Mouse (Mus musculus) hindbrain, embryonic 10.5 days (tissue): ENCODE measurements at regions not wholly inside any gene's neighbourhood (a gene's known extent, or its start where the extent isn't known, plus 50 kb on each side); places are given as distances from the start of the nearest gene placed in this dataset.

ENCODE experiments used
- DNase-seq: peaks from one replicate; pipeline ENCODE4 v3.0.0-alpha.2; 2017; ENCODE audit warnings: low spot score
- H3K27ac ChIP-seq: fragments of 300-500 bp; sonication (generic); 2 replicates; pipeline ENCODE4 v1.5.1; 2016; ENCODE audit warnings: mild to moderate bottlenecking, moderate library complexity
- H3K27me3 ChIP-seq: fragments of 300-500 bp; sonication (generic); 2 replicates; pipeline ENCODE4 v1.6.1; 2016; ENCODE audit warnings: mild to moderate bottlenecking; ENCODE audit not compliant: poor library complexity, insufficient read depth, severe bottlenecking
- H3K36me3 ChIP-seq: fragments of 300-500 bp; sonication (generic); 2 replicates; pipeline ENCODE4 v1.6.1; 2016; ENCODE audit warnings: mild to moderate bottlenecking, moderate library complexity
- H3K4me1 ChIP-seq: fragments of 300-500 bp; sonication (generic); replicated peaks from 2 replicates; pipeline ENCODE4 v1.6.1; 2016; ENCODE audit warnings: mild to moderate bottlenecking
- H3K4me3 ChIP-seq: fragments of 300-500 bp; sonication (generic); 2 replicates; pipeline ENCODE4 v1.5.1; 2016; ENCODE audit warnings: mild to moderate bottlenecking, moderate library complexity
- H3K9me3 ChIP-seq: fragments of 300-500 bp; sonication (generic); 2 replicates; pipeline ENCODE4 v1.6.1; 2016; ENCODE audit warnings: mild to moderate bottlenecking, moderate library complexity
- WGBS: fragments of 180-500 bp; shearing (Covaris S2); methylation state at CpG from one replicate; pipeline ENCODE4 v1.1.7; 2016; 5-methylcytosine and 5-hydroxymethylcytosine counted together

DNA sequence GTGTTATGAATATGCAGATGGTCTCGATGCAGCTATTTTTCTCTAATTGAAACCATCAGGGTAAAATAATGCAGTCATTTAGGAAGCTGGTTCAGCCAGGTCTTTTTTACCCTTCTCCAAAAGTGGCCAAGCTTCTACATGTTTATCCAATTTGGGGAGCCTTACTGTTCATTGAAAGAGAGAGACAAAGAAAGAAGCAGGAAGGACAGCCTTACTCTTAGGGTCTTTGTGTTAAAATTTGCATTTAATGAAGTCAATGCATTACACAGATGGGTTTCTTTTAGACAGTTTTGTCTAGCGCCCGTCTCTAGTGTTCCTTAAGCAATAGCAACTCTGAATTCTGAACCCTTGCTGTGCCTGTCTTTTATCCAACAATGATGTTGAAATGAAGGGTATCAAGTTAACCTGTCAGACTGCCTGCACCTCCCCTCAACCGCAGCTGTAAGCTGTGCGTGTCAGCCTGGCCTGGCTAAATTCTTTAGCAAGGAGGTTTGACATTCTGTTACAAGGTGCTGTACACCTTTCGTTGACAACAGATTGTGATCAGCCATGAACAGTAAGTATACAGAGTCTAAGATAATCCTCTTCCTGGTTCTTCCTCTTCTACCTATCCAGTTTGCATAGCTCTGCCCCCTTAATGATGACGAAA, 91.3 kb upstream of the Ddit4l start:
- peaks cover 16% of the 10 kb centered on the region for H3K4me1 ChIP-seq
- H3K36me3 ChIP-seq, result no peaks in the 10 kb centered on the region
- 37% methylated on average over 7 of the region's 7 CpGs for WGBS
- DNase-seq, result no peak
- peaks cover 10% of the 10 kb centered on the region; the same call in 1 of the 2 replicates for H3K27me3 ChIP-seq
- H3K27ac ChIP-seq, result peak overlapping the region; percentile 29; the same call in 1 of the 2 replicates
- no peaks in the 10 kb centered on the region for H3K9me3 ChIP-seq
- no peak overlapping the region for H3K4me3 ChIP-seq

DNA sequence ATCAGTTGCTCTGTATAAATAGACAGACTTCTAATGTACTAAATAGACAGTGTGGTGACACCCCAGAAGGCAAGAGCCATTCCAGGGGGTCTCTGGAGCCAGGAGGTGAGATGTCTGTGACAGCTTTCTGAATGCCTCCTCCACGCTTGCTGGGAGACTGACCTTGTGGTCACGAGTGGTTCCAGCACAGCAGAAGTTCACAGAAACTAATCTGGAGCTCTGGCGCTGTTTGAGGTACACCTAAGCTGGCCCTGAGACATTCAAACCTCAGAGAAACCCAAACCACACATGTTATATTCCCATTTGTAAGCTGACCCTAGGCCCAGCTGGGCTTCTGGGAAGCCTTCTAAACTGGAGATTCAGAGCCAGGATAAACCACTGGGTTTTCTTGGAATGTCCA, 79.7 kb upstream of the Ddit4l start:
- DNase-seq, result no peak
- 86% methylated on average over 3 of the region's 3 CpGs for WGBS
- Histone ChIP-seq H3K36me3 (no peaks in the 10 kb centered on the region), H3K27ac (no peak overlapping the region), H3K27me3 (peaks cover 53% of the 10 kb centered on the region), H3K4me3 (no peak overlapping the region), H3K9me3 (no peaks in the 10 kb centered on the region), H3K4me1 (no peaks in the 10 kb centered on the region)

DNA sequence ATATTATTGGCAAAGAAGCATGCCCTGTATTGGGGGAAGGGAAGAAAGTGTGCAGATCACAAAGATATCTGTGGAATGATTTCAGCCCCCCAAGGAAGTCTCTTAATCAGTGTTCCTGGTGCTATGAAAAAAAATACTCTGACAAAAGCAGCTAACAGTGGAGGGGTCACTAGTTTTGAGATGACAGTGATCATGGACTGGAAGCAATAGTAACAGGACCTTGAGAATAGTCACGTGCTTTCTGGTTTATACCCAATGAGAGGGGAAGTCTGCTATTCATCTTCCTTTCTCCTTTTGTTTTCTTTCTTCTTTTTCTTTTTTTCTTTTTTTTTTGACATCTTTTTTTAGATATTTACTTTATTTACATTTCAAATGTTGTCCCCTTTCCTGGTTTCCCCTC, 79.1 kb upstream of the Ddit4l start:
- Histone ChIP-seq H3K4me1 (peaks cover 5% of the 10 kb centered on the region; the same call in 1 of the 2 replicates), H3K27ac (no peak overlapping the region), H3K4me3 (no peak overlapping the region), H3K27me3 (peaks cover 59% of the 10 kb centered on the region), H3K36me3 (no peaks in the 10 kb centered on the region), H3K9me3 (no peaks in the 10 kb centered on the region)
- WGBS, result 78% methylated on average over 1 of the region's 1 CpGs
- DNase-seq, result no peak

DNA sequence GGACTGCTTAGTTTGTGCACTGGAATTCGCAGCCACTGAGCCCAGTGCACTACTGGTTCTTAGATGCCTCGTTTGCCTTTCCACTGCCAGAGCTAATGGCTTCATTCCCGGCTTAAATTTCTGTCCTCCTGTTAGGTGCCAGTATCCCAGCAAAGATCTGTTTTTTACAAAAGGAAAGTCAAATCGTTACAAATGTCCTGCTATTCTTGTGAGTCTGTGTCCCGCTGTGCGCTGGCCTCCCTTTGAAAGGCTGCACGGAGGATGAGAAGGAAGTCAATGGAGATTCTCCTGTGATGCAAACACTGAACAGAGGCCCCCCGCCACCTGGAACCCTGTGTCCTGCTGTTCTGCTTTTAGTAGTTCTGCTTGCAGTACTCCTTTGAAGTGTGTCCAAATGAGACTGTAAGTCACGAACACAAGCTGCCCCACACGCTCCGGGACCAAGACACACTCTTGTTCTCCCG, 74.0 kb upstream of the Ddit4l start:
- Histone ChIP-seq H3K4me1 (peaks cover 16% of the 10 kb centered on the region), H3K4me3 (peak overlapping the region; percentile 40), H3K9me3 (no peaks in the 10 kb centered on the region), H3K27ac (peak overlapping the region; percentile 3; the same call in 1 of the 2 replicates), H3K27me3 (peaks cover 92% of the 10 kb centered on the region), H3K36me3 (no peaks in the 10 kb centered on the region)
- peak; percentile 72 for DNase-seq
- 2% methylated on average over 12 of the region's 12 CpGs for WGBS

DNA sequence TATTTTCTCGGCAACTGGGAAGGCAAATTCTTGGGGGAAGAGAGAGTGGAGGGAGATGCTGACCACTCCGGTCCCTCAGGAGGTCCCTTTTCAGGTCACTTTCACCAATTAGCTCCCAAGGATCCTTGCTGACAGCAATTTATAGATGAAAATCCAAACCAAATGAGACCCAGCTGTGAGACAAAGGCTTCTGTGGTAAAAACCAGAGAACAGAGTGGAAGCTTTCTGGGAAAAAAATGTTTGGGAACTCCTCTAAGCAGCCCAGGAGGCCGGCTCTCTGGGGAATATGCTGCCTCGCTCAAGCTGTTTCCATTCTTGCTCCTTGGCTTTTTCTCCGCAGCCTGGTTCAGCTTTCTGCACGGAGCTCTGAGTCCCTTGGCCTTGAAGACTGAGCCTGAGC, 73.5 kb upstream of the Ddit4l start:
- under 1% methylated on average over 6 of the region's 6 CpGs for WGBS
- peaks cover 16% of the 10 kb centered on the region for H3K4me1 ChIP-seq
- no peak overlapping the region; the same call in 1 of the 2 replicates for H3K27ac ChIP-seq
- peak overlapping the region; percentile 40 for H3K4me3 ChIP-seq
- peaks cover 88% of the 10 kb centered on the region for H3K27me3 ChIP-seq
- H3K9me3 ChIP-seq, result no peaks in the 10 kb centered on the region
- H3K36me3 ChIP-seq, result no peaks in the 10 kb centered on the region
- DNase-seq, result peak; percentile 50

DNA sequence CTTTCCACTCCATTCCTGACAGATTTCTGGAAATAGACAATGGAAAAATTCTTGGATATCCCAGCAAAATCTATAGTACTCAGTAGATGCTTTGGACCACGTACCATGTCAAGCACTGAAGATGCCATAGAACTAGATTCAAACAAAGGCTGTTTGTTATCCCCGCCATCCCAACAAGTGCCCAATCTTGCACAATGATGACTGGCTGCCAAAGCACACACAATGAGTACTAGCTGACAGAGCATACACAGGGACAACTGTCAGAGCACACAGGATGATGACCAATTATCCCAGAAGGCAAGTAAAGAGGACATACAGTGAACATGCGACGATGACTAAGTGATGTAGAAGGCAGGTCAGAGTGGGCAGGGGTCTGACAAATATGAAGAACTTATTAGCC, 70.7 kb upstream of the Ddit4l start:
- Histone ChIP-seq H3K9me3 (no peaks in the 10 kb centered on the region), H3K4me3 (no peak overlapping the region), H3K27me3 (peaks cover 73% of the 10 kb centered on the region), H3K4me1 (peaks cover 16% of the 10 kb centered on the region), H3K27ac (no peak overlapping the region), H3K36me3 (no peaks in the 10 kb centered on the region)
- DNase-seq, result no peak
- WGBS, result 93% methylated on average over 4 of the region's 4 CpGs

DNA sequence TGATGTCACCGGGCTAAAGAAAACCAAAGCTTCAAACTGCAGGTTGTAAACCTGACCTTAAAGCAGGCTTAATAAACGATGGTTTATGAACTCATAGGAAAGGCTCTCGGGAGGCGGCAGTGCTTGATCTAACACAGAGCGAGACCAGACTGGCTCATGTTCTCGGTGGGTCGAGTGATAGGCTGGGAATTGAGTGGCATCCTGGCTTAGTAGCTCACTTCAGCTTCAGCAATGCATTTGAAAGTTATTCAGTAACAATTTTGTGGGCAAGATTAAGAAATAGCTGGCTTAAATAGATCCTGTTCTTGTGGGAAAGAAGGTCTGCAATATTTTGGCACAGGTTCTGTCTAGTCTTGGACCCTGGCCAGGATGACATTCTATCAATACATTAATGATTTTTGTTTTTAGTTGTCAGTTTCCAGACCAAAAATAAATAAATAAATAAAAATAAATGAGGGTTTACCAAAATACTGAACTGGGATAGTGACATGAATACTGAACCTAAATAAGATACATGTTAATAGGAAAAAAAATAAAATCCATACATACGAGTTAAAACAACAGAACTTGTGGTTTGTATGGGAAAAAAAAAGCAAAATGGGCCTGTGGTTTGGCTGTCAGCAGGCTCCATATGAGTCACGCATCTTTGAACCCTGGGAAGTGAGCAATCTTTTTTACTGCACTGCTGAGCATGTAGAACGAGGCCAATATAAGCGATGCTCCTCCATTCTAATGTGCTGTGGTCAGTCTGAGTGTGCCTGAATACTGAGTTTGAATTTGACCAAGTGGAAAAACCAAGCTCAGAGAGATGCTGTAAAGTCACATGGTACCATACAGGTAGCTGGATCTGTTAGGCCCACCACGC, 68.7 kb upstream of the Ddit4l start:
- WGBS, result 90% methylated on average over 12 of the region's 12 CpGs
- H3K4me1 ChIP-seq, result peaks cover 8% of the 10 kb centered on the region
- H3K27ac ChIP-seq, result no peak overlapping the region
- no peaks in the 10 kb centered on the region for H3K9me3 ChIP-seq
- DNase-seq, result no peak
- no peak overlapping the region for H3K4me3 ChIP-seq
- H3K36me3 ChIP-seq, result no peaks in the 10 kb centered on the region
- H3K27me3 ChIP-seq, result peaks cover 58% of the 10 kb centered on the region

DNA sequence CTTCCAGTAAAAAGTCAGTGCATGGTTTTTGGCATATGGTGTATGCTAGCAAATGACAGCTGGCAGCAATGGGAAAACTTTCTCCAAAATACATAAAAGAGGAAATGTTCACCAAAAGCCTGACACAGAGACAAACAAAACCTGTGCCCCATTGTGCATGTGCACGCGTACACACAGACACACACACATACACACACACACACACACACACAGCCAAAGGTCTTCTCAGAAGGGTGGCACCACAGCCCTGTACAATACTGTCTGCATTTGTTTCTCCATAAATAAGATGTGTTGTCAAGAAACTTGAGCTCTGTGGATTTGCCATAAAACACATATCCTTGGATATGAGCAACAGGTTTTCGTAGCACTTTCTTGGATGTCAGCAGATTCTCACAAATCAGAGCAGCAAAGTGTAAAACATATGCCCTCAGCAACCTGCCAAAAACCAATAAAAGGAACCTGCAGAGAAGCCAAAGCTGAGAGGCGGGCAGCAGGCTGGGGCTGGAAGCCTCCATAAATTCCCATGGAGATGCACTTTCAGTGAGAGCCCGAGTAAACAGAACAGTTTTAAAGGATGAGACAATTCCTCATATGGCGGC, 60.5 kb upstream of the Ddit4l start:
- no peaks in the 10 kb centered on the region for H3K27me3 ChIP-seq
- H3K4me1 ChIP-seq, result peaks cover 6% of the 10 kb centered on the region; the same call in 1 of the 2 replicates
- 75% methylated on average over 6 of the region's 6 CpGs for WGBS
- no peak for DNase-seq
- H3K36me3 ChIP-seq, result no peaks in the 10 kb centered on the region
- no peaks in the 10 kb centered on the region for H3K9me3 ChIP-seq
- no peak overlapping the region for H3K4me3 ChIP-seq
- no peak overlapping the region for H3K27ac ChIP-seq

DNA sequence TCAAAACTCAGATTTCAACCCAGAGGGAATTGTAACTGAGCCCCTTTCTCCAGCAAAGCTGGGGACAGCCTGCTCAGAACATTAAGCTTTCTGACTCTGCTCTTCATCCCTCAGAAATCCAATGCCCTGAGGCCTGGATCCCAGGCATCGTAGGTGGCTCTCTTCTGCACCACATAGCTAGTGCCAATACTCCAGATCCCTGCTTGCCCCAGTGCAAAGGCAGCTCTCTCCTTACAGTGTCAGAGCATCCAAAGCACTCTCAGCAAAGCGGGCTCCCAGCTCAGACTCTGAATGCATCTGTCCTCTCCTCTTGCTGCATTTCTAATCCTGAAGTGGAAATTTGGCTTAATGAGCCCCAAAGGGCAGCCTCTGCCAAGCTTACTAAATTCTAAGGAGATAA, 59.4 kb upstream of the Ddit4l start:
- 81% methylated on average over 2 of the region's 2 CpGs for WGBS

DNA sequence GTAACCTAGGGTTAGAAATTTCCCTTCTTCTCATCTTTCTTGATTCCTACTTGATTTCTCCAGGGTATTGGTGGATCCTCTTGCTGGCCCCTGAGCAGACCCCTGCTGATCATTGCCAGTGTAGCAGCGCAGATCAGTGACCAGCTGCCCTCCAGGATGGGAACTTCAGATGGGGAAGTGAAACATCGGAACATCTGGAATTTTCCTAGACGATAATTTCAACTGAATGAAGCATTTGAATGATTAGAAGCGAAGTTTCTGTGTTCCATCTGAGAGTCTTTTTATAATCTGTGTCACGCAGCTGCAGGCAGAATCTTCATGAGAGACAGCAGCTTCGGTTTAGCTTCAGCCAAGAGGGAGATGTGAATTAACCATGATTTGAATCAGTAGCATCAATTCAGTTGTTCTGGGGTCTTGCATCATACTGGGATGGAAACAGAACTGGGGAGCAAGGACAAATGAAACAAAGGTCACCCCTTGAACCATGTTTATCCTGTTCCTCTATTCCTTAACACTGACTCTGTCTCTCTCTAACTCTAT, 57.8 kb upstream of the Ddit4l start:
- Histone ChIP-seq H3K27ac (no peak overlapping the region), H3K4me3 (no peak overlapping the region), H3K9me3 (no peaks in the 10 kb centered on the region), H3K4me1 (peaks cover 6% of the 10 kb centered on the region; the same call in 1 of the 2 replicates), H3K36me3 (no peaks in the 10 kb centered on the region), H3K27me3 (no peaks in the 10 kb centered on the region)
- DNase-seq, result no peak
- 78% methylated on average over 6 of the region's 6 CpGs for WGBS

More for the DNA sequence above, 59.4 kb upstream of the Ddit4l start:
- Histone ChIP-seq H3K4me1 (peaks cover 6% of the 10 kb centered on the region; the same call in 1 of the 2 replicates), H3K4me3 (no peak overlapping the region), H3K27me3 (no peaks in the 10 kb centered on the region), H3K36me3 (no peaks in the 10 kb centered on the region), H3K27ac (no peak overlapping the region), H3K9me3 (no peaks in the 10 kb centered on the region)
- DNase-seq, result no peak

DNA sequence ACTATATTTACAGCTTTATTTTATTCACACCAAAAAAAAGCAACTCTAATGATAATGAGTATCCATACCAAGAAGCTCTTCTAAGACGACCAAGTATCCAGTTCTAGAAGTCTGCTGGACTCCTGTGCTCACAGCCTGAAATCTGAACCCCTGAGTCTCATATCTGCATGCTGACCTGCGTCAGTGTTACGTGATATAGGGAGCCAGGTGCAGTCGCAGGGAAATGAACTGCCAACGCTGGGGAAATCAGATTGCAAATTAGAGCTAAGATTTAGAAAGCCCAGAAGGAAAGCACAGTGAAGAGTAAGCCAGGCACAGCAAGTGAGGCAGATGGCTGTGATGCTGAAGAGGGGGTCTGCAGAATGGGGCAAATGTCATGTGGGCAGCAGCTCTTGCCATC, 57.1 kb upstream of the Ddit4l start:
- no peak for DNase-seq

DNA sequence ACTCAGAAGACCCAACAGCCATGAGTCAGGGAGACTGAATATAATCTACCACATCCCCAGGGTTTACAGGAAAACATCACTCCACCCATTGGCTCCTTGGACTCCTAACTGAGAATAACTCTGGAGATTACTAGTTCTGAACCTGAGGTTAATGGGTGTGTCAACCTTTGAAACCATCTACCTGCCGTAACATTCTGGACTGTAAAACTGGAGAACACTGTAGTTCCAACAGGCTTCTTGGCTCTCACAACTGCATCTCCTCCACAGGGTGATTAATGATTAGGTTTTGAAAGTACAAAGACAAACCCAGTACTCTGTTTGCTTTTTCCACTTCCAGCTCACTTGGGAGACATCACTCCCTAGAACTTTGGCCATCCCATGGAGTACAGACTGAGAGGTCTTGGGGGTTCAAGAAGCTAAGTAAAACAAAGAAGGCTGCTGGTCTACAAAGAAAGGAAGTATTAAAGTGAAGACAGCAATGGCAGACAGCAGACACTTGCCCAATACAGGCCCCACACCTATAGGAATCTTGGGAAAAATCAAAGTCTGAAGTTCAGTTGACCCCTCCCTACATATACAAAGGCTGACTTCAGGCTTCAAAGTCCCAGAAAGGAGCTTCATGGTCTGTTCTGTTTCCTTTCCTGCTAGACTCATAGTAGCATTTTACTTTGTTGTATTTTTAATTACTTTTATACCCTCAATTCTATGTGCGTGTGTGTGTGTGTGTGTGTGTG, 52.7 kb upstream of the Ddit4l start:
- Histone ChIP-seq H3K4me1 (peaks cover 4% of the 10 kb centered on the region; the same call in 1 of the 2 replicates), H3K27ac (no peak overlapping the region), H3K27me3 (no peaks in the 10 kb centered on the region), H3K9me3 (no peaks in the 10 kb centered on the region), H3K36me3 (no peaks in the 10 kb centered on the region), H3K4me3 (no peak overlapping the region)
- 82% methylated on average over 2 of the region's 2 CpGs for WGBS
- no peak for DNase-seq

More for the DNA sequence above, 57.1 kb upstream of the Ddit4l start:
- Histone ChIP-seq H3K4me3 (no peak overlapping the region), H3K36me3 (no peaks in the 10 kb centered on the region), H3K27ac (no peak overlapping the region), H3K9me3 (no peaks in the 10 kb centered on the region), H3K27me3 (no peaks in the 10 kb centered on the region), H3K4me1 (peaks cover 6% of the 10 kb centered on the region; the same call in 1 of the 2 replicates)
- 65% methylated on average over 5 of the region's 5 CpGs for WGBS
